Mouse (Mus musculus) midbrain, embryonic 10.5 days (tissue): ENCODE measurements around the gene Id2. TPM values are rescaled to one million over a fixed set of nuclear protein-coding genes. Genes with fewer than 3 reads are reported as not detected.
A peak's percentile ranks its signal among the peaks of the same experiment; 100 is the strongest.

ENCODE experiments used
- DNase-seq: peaks from one replicate; pipeline ENCODE4 v3.0.0-alpha.2; 2017; ENCODE audit warnings: low spot score
- H3K27ac ChIP-seq: fragments of 300-500 bp; sonication (generic); replicated peaks from 2 replicates; pipeline ENCODE4 v1.5.1; 2016; ENCODE audit warnings: mild to moderate bottlenecking
- H3K27me3 ChIP-seq: fragments of 300-500 bp; sonication (generic); 2 replicates; pipeline ENCODE4 v1.6.1; 2016; ENCODE audit warnings: low read depth, mild to moderate bottlenecking; ENCODE audit not compliant: poor library complexity, severe bottlenecking
- H3K36me3 ChIP-seq: fragments of 300-500 bp; sonication (generic); 2 replicates; pipeline ENCODE4 v1.6.1; 2016; ENCODE audit warnings: mild to moderate bottlenecking, moderate library complexity
- H3K4me1 ChIP-seq: fragments of 300-500 bp; sonication (generic); 2 replicates; pipeline ENCODE4 v1.6.1; 2016
- H3K4me3 ChIP-seq: fragments of 300-500 bp; sonication (generic); 2 replicates; pipeline ENCODE4 v1.5.1; 2016; ENCODE audit warnings: mild to moderate bottlenecking, moderate library complexity
- H3K9me3 ChIP-seq: fragments of 300-500 bp; sonication (generic); replicated peaks from 2 replicates; pipeline ENCODE4 v1.6.1; 2016; ENCODE audit warnings: mild to moderate bottlenecking
- WGBS: fragments of 180-500 bp; shearing (Covaris S2); methylation state at CpG from one replicate; pipeline ENCODE4 v1.1.7; 2016; 5-methylcytosine and 5-hydroxymethylcytosine counted together
- polyA plus RNA-seq: library from polyadenylated mRNA; unstranded; fragments of >200 nt; fragmentation: Nextera tagmentation; extraction: Ambion mirVana; gene quantifications from 2 replicates; pipeline ENCODE4 v1.2.1, GENCODE M21; 2016

The Id2 gene
- polyA plus RNA-seq, 1 experiment from 2014 or later: 332 TPM

- H3K4me1 ChIP-seq: no peaks in the 10 kb centered on the region
- 85% methylated on average over 9 of the region's 9 CpGs for WGBS
- H3K27ac ChIP-seq: no peak overlapping the region
- DNase-seq: peak; percentile 10
- H3K36me3 ChIP-seq: peaks cover 25% of the 10 kb centered on the region
- H3K4me3 ChIP-seq: no peak overlapping the region
- H3K27me3 ChIP-seq: no peaks in the 10 kb centered on the region
- H3K9me3 ChIP-seq: no peaks in the 10 kb centered on the region
Measured at GRCm38 (mm10) chr12:25059487-25060200, 37.3 kb downstream of the Id2 start.

- Histone ChIP-seq H3K4me1 (0 out of 2 replicates have a peak, but pooled peaks cover 2% of the 10 kb centered on the region), H3K9me3 (no peaks in the 10 kb centered on the region), H3K36me3 (peaks cover 54% of the 10 kb centered on the region), H3K27me3 (no peaks in the 10 kb centered on the region), H3K27ac (0 out of 2 replicates have a peak overlapping the region, but pooled peaks have one; percentile 23), H3K4me3 (no peak overlapping the region)
- DNase-seq: no peak
- WGBS: 72% methylated on average over 4 of the region's 4 CpGs
Measured at GRCm38 (mm10) chr12:25054963-25055362, 42.0 kb downstream of the Id2 start.

- 0 out of 2 replicates have a peak overlapping the region, but pooled peaks have one; percentile 23 for H3K27ac ChIP-seq
- WGBS: 90% methylated on average over 7 of the region's 7 CpGs
- 0 out of 2 replicates have a peak, but pooled peaks cover 2% of the 10 kb centered on the region for H3K4me1 ChIP-seq
- DNase-seq: no peak
- no peaks in the 10 kb centered on the region for H3K27me3 ChIP-seq
- no peaks in the 10 kb centered on the region for H3K9me3 ChIP-seq
- no peak overlapping the region for H3K4me3 ChIP-seq
- peaks cover 51% of the 10 kb centered on the region for H3K36me3 ChIP-seq
Measured at GRCm38 (mm10) chr12:25054511-25054910, 42.4 kb downstream of the Id2 start.

- H3K27me3 ChIP-seq: no peaks in the 10 kb centered on the region
- no peaks in the 10 kb centered on the region for H3K4me1 ChIP-seq
- DNase-seq: no peak
- H3K27ac ChIP-seq: no peak overlapping the region
- H3K36me3 ChIP-seq: peaks cover 29% of the 10 kb centered on the region
- no peak overlapping the region for H3K4me3 ChIP-seq
- no peaks in the 10 kb centered on the region for H3K9me3 ChIP-seq
- 83% methylated on average over 5 of the region's 5 CpGs for WGBS
Measured at GRCm38 (mm10) chr12:25049253-25049652, 47.7 kb downstream of the Id2 start.

GRCm38 (mm10) chr12:25044579-25044978 lies 52.4 kb downstream of the Id2 start:
- no peak overlapping the region for H3K4me3 ChIP-seq
- no peak for DNase-seq
- peaks cover 13% of the 10 kb centered on the region for H3K36me3 ChIP-seq
- no peaks in the 10 kb centered on the region for H3K4me1 ChIP-seq
- H3K27ac ChIP-seq: no peak overlapping the region
- H3K9me3 ChIP-seq: no peaks in the 10 kb centered on the region
- no peaks in the 10 kb centered on the region for H3K27me3 ChIP-seq
- 90% methylated on average over 4 of the region's 4 CpGs for WGBS

- no peaks in the 10 kb centered on the region for H3K4me1 ChIP-seq
- WGBS: 95% methylated on average over 2 of the region's 2 CpGs
- DNase-seq: no peak
- peaks cover 13% of the 10 kb centered on the region for H3K36me3 ChIP-seq
- no peak overlapping the region for H3K27ac ChIP-seq
- H3K4me3 ChIP-seq: no peak overlapping the region
- H3K27me3 ChIP-seq: no peaks in the 10 kb centered on the region
- no peaks in the 10 kb centered on the region for H3K9me3 ChIP-seq
Measured at GRCm38 (mm10) chr12:25044056-25044455, 52.9 kb downstream of the Id2 start.

Other genes with a start within 250 kb of the Id2 start
- gene Kidins220, start 122.2 kb downstream of the Id2 start, polyA plus RNA-seq: 22.9 and 39.4 TPM in 2 replicates